Mouse (Mus musculus): Measurements from ENCODE around the gene Foxl1.
"Not testable (repeated sequence)": the region's sequence is repeated elsewhere in the genome, so short reads cannot be mapped to it uniquely, and the experiment has no call there.

The Foxl1 gene

DNA sequence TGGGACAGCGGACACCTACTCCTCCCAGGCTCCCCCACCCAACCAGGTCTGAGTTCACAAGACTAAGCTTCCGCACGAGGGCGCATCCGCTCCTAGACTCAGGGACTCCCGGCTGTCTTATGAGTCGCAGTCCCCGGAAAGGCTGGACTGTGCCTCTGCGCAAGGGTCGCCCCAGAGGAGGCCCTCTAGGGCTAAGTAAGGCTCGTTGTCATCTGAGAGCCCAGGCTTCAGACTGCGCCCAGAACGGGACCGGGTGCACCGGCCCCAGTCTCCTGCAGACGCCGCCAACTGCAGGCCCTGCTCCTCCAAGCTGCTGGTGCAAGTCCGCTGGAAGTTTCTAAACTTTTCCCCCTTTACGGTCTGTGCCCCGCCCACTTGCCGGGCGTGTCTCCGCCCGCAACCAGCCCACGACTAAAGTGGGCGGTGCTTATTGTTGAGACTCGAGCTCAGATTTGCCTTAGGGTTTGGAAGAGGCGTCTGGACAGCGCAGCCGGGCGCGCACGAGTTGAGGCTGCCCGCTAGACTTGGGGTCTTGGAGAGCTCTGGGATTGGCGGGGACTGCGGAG lies 2.3 kb upstream of the Foxl1 start:
- DNase-seq, result peak; percentile 78

DNA sequence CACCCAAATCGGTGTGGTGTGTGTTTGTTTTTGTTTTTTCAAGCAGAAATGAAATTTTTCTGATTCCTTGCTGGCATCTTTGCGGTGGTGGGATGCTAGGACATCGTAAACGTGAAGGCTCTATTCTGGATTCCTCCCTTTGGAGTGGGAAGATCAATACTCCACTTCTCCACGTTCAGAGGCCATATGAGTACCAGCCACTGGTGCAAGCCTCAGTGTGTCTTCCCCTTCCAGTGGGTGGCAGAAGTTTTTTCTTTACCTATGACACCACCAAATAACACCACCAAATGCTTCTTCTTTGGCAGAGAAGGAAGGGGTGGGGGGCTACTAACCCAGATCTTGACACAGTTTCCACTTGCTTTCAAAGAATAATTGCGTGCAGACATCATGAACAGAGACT lies 1.5 kb upstream of the Foxl1 start:
- no peak for DNase-seq

DNA sequence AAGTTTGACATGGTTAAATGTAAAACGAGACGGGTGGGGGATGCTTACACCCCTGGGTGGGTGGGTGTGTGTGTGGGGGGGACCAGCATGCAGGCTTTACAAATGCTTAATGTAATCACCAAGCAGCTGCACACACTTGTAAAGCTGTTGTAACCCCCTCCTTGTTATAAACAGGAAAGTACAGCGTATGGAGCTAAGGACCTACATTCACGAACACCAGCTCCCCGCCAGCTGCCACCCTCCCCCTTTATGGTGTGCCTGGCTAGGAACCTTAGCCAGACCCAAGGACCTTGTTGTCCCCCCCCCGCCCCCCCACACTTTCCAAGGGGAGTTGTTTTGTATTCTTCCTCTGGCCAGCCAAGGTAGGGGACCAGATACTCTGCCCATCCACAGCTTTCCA lies 1.0 kb upstream of the Foxl1 start:
- no peak for DNase-seq

DNA sequence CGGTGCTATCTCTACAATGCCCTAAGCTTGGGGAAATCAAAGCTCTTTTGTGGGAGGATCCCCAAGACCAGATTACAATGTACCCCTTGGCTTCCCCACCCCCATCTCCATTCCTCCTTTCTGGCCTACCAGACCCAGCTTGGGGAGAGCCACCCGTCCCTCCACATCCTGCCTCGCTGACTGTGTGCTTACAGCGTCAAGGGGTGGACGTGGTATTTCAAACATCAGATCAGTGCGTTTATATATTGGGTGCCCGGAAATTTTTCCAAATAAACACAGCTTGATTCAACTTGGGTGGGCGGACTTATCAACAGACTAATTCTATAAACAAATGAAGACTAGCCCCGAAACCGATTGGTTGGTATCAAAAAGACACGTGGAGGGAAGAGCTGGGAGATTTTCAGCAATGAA lies 444 bp upstream of the Foxl1 start:
- DNase-seq, result no peak

DNA sequence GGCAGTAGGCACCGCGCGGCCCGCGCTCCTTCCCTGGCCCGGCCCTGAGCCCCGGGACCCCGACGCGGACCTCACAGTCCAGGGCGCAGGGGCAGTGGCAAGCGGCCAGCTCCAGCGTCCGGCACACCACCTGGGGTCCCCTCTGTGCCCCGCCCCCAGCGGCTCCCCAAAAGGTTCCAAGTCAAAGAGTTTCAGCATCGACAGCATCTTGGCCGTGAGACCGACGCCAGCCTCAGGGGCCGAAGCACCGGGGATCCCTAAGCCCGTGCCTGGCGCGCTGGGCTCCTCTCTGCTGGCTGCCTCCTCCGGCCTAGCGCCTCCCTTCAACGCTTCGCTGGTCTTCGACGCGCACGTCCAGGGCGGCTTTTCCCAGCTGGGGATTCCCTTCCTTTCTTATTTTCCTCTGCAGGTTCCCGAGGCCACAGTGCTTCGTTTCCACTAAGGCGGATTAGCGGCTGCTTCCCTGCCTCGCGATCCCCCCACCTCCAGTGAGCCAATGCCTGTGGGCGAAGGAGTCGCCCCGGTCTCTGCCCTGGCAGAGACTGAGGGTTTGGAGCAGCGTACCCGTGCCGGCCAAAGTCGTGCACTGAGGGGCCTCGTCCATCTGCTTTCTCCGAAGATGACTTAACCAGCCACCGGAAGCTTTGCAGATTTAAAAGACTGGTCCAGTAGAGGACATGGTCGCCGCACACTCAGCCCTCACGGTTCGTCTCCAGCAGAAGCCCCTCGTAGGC lies 958 bp downstream of the Foxl1 start:
- DNase-seq, result no peak

DNA sequence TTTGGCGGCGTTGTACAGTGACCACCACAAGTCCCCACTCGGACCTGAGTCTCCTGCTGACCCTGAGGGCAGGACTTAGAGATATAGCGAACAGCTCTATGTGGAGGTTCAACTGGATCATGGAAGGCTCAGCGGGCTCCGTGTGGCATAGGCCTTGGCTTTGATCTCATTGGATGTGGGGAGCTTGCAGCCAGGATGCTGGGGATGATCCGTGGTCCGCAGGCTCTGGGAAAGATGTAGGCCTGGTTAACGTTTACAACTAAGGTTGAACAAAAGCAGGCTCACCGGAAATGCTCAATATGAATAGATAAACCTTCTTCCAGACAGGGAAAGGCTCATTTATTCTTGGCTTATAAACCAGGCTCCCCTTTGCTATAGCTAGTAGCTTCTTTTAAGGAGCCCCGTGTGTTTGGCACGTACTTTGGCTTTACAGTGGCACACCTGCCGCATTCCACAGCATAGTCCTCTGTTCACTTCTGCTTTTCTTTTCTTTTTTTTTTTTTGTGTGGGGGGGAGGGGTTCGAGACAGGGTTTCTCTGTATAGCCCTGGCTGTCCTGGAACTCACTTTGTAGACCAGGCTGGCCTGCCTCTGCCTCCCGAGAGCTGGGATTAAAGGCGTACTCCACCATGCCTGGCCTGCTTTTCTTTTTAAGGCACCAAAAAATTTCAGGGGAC lies 1.7 kb downstream of the Foxl1 start:
- no peak for DNase-seq

DNA sequence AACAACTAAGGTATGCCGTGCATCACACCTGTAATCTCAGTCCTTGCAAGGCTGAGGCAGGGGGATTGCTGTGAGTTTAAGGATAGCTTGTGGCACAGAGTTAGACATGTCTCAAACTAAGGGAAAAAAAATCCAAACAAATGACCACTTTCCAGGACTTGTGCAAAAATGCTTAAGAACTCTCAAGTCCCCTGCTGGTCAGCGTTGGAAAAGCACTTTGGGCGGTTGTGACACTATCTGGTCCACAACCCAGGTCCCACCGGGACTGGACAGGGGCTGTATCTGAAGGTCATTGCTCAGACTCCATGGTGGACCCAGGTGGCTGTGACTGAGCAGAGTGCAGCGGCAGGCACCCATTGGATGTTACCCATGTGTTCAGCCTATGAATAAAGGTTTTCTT lies 2.8 kb downstream of the Foxl1 start:
- DNase-seq, result no peak

DNA sequence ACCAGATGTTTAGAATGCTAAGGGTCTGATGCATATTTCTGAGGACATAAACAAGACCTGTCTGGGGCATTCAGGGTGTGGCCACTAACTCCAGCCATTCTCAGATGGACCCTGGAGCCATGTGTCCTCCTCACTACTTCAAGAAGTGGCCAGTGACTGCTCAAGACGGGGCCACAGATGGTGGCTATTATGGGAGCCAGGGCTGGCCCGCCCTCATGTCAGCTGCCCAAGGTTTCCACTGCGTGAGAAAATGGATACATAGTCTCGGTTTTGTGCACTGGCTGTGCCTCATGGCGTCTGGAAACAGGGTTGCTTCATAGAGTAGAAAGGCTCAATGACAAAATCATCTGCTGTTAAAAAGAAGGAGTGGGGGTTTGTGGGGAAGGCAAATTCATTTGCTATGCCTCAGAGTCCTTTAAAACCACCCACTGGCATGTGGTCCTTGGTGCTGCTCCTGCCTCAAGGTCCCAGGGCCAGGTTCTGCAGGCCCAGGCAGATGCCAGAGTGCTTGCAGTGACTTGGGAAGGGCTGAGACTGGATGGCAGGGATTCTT lies 5.3 kb downstream of the Foxl1 start:
- no peak for DNase-seq

DNA sequence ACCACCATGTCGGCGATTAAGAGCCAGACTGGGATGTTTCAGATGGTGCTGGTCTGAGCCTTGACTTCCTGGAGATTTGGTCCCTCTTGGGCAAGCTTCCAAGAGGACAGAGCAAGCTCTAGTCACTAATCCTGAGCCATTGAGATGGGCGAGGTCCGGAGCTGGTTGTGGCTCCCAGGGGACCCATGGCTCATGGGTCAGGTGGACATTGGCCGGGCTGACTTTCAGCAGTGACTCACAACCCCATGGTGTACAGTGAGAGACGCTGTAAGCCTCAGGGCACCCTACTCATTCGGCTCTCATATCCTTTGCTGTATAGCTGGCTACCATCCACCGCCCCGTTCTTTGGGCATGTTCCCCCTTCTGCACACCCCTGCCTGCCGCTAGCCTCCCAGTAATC lies 6.4 kb downstream of the Foxl1 start:
- no peak for DNase-seq

DNA sequence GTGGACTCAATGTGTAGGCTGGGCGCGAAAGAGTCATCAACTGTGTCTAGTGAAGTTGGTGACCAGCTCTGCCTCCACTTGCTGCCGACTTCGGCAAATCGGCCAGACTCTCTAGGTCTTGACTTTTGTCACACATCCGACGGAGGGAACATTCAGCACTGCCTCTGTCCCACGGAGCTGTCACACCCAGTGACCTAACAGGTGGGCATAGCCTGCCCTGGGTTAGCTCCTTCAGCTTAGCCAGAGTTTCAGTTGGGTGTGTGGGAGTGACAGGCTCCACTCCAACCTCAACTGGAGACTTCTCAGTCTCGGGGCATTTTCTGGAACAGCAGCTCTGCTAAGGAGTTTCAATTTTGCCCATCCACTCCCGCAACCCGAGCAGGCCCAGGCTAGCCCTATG lies 6.8 kb downstream of the Foxl1 start:
- no peak for DNase-seq

DNA sequence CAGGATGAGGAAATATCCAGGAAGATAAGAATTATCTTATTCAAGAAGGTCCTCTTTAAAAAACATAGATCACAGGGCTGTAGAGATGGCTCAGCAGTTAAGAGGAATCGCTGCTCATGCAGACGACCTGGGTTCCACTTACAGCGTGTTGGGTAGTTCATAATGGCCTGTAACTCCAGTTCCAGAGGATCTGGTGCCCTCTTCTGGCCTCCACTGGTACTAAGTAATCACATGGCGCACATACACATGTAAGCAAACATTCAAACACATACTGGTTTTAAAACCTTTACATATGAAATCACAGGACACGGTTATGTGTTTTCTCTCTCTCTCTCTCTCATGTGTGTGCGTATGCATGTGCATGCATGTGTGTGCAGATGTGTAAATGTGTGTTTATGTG lies 9.1 kb downstream of the Foxl1 start:
- DNase-seq, result no peak

DNA sequence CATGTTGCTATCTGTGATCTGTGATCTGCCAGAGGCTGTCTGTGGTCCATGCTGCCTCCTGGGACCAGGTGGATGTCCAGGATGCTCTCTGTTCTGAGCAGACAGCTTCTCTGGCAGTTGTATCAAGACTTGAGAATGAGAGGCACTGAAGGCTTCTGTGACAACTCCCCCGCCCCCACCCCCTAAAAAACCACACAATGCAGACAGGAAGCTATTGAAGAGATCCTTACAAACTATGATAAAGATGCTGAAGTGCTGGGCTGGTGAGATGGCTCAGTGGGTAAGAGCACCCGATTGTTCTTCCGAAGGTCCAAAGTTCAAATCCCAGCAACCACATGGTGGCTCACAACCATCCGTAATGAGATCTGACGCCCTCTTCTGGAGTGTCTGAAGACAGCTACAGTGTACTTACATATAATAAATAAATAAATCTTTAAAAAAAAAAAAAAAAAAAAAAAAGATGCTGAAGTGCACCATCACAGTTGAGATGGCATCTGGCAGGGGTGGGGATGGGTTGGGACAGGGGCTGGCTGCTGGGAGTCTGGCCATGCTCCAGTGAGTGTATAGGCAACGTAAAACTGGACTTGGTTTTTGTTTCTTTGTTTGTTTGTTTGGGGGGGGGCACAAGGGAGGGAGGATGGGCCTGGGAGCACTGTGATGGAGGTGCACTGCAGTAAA lies 17.9 kb downstream of the Foxl1 start:
- not testable (repeated sequence) for DNase-seq

DNA sequence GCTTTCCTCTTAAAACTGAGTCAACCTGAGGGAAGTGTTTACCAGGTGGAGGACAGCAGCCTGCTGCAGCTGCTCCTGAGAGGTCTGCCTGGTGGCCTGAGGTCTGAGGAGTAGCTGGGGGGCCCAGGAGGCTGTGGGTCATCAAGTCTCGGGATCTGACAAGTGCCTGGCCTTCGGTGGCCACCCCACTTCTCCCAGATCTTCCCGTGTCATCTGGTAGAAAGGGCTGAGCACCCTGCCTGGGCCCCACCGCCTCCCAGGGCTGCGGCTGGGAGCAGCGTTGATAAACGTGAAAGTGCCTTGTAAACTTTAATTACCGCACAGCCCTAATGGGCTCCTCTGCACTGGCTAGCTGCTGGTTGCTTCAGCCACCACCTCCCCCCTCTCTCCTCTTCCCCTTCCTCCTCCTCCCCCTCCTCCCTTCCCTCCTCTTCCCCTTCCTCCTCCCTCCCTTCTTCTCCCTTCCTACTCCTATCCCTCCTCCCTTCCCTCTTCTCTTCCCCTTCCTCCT lies 20.9 kb downstream of the Foxl1 start:
- DNase-seq, result no peak

DNA sequence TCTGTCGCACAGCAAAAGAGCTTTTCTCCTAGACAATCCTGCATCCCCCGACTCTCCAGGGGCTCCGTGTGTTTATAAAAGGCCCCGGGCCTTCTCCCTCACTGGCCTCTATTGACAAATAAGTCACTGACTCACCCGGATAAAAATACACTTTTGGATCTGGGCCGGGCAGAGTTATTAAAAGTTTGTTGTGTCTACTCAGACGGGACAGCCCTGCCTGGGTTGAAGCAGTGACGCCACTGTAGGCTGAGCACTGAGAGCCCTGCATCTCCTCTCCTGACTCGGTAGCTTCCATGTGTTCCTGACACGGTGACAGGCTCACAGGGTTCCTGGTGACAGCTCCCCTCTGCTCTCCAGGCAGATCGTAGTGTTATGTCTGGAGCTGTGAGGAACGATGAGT lies 24.7 kb downstream of the Foxl1 start:
- no peak for DNase-seq

DNA sequence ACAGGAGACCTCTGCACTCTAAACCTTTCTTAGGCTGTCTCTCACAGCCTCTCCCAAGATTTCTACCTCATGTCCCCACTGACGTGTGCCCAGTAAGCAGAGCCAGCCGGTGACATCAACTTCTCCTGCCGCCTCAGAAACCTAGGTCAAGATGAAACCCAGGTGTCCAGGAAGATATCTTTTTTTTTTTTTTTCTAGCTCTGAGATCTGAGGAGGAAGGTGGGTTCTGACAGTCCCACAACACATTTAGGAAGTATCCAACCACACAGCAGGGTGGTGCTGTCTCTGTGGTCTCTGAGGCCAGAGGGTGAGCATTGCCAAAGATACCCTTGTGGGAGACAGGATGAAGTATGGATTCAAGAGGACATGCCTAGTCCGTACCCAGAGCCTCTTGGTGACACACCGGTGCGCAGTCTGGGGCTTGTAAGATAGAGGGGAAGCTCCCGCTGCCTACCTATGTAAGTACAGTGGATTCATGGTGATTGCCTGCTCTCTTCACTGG lies 29.3 kb downstream of the Foxl1 start:
- no peak for DNase-seq

DNA sequence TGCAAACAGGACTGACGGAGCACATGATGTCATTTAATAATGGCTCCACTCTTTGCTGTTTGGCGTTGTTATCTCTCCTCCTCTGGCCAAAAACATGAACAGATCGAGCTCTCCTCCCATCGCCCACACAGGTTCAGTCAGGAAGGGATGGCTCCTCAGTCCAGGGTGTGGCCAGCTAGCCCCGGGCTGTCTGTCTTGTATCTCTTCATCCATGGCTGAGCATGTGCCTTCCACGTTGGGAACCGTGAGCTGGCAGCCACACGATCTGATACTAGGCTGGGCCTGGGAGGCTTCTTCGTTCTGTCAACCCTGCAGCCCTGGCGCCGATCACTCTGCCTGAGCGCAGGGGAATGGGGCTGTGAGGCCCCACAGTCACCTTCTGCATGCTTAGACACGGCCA lies 31.1 kb downstream of the Foxl1 start:
- no peak for DNase-seq

DNA sequence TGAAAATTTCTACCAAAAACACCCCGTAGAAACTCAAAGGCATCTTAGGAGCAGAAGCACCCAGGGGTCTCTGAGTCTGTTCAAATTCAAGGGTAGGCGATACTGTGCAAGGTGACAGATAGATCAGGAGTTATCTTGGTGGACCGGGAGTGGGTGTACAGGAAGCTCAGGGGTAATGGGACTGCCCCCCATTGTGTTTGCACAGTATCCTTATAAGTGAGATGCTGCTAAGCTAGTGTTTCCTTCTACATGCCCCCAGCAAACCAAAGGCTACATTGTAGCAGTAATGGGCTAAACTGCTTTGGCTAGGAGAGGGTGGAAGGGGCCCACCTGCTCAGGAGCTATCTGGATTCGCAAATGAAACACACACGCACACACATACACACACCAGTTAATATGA lies 33.7 kb downstream of the Foxl1 start:
- no peak for DNase-seq

DNA sequence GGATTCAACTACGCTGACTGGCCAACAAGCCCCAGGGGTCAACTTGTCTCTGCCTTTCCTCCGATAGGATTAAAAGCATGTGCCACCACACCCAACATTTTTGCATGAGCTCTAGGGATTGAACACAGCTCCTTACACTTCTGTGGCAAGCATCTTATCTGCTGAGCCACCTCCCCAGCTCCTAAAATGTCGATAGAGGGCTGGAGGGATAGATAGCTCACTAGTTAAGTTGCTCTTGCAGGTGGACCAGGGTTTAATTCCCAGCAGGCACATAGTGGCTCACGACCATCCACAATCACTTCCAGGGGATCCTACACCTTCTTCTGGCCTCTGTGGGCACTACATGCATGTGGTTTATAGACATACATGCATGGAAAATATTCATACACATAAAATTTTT lies 34.7 kb downstream of the Foxl1 start:
- no peak for DNase-seq

DNA sequence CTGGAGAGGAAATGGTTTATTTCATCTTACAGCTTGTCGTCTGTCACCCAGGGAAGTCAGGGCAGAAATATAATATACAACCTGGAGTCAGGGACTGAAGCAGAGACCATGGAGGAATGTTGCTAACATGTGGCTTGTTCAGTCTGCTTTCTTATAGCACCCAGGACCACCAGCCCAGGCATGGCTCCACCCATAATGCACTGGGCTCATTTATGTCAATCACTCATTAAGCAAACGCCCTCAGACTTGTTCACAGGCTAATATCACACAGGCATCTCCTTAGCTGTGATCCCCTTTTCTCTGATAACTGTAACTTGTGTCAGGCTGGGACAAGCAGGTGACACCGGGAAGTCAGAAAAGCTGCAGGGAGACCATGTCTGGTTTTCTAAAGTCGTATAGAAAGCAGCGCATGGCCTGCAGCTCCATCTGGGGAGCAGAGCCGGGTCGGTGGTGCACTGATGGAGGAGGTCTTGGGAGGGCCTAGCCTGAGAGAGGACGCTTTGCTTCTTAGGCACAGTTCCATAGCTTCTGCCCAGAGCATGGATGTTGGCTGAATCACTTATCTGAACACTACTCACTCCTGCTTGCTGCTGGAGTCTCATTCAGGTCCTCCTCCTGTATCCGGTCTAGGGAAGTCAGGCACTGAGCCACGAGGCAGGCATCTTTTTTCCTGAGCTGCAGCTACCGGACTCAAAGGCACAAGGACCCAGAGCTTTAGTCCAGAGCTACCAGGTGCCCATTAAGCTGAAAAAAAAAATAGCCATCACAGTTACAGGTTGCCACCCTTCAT lies 35.4 kb downstream of the Foxl1 start:
- DNase-seq, result peak; percentile 15

DNA sequence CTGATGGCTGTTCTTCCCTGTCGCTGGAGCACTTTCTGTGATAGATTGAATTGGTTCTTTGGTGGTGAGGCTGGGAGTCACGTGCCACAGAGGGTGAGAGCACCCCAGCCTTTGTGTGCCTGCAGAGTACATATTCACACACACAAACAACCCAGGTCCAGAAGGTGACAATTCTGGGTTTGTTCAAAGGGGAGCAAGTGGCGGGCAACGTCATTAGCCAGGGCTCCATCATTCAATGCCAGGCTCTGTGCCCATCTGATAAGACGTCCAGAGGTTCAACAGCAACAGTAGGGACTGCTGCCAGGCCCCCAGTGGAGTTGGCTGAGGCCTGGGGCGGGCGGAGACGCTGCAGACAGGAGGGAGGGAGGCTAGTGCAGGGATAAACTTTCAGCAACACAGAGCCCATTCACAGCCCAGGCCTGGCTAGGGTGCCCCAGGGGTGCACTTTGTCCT lies 36.3 kb downstream of the Foxl1 start:
- peak; percentile 50 for DNase-seq

DNA sequence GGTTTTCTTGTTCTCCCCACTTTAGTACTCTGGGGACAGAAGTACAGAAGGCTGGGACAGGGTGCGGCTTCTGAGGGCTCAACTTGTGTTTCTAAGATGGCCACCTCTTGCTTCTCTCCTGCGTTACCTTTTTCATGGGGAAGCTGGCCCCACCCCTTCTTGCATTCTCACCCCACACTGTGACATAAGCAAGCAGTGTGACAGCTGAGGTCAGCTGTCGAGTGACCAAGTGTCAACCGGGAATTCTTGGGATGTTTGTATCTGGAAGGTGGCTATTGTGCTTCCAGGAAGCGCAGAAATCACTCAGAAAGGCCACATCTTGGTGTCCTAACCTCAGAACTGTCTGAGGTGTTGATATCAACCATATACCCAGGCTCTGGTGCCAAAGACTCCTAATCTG lies 40.3 kb downstream of the Foxl1 start:
- no peak for DNase-seq

DNA sequence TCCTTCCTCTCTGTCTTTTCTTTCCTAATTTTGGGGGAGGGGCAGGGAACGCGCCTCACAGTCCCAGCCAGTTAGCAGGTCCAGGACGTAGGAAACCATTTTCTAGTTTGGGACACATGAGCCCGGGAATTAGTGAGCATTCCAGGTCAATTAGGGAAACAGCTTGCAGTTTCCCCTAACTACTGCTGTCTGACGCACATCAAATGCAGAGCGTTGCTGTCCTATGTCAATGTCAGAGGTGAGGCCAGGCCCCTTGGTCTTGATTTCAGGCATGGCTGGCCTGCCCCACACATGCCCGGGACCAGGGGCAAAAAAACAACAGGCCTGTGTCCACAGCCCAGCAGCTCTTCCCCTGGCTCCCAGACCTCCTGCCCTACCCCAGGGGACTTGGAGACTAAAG lies 42.4 kb downstream of the Foxl1 start:
- DNase-seq, result no peak

All from kidney, adult 18-20 months (tissue).